Mouse (Mus musculus): ENCODE results near the gene H2-T3.
"Not testable (repeated sequence)": the region's sequence is repeated elsewhere in the genome, so short reads cannot be mapped to it uniquely, and the experiment has no call there.

GRCm38 (mm10) chr17:36178938-36179337, 11.1 kb downstream of the H2-T3 start:
- TF ChIP-seq CTCF, EP300 (IDR thresholded peaks at IDR 0.05; ENCODE audit: low read depth): not testable (repeated sequence)
